Mouse (Mus musculus): ENCODE measurements at regions not wholly inside any gene's neighbourhood (a gene's known extent, or its start where the extent isn't known, plus 50 kb on each side); places are given as distances from the start of the nearest gene placed in this dataset.

- Histone ChIP-seq H3K4me1 (ENCODE audit: control insufficient read depth, insufficient read depth, low read length) (no peaks in the 10 kb centered on the region), H3K9ac (ENCODE audit: low read depth, low read length) (no peak overlapping the region), H3K4me3 (no peak overlapping the region), H3K79me2 (replicated peaks; ENCODE audit: control insufficient read depth, insufficient read depth, low read length) (no peaks in the 10 kb centered on the region), H3K36me3 (ENCODE audit: control insufficient read depth, insufficient read depth, low read length) (no peaks in the 10 kb centered on the region), H3K27ac (no peak overlapping the region), H3K27me3 (ENCODE audit: control insufficient read depth, insufficient read depth, low read length) (no peaks in the 10 kb centered on the region)
- WGBS, result 60% methylated on average over 7 of the region's 7 CpGs
- TF ChIP-seq EP300 (IDR thresholded peaks at IDR 0.05; ENCODE audit: insufficient read depth, low read depth, low read length), result no peak
- no peak for DNase-seq
- intact Hi-C loops (cut with DNase I), result no loop called here
Measured at GRCm38 (mm10) chr13:58740731-58741130, 65.6 kb upstream of the Ntrk2 start.

DNA sequence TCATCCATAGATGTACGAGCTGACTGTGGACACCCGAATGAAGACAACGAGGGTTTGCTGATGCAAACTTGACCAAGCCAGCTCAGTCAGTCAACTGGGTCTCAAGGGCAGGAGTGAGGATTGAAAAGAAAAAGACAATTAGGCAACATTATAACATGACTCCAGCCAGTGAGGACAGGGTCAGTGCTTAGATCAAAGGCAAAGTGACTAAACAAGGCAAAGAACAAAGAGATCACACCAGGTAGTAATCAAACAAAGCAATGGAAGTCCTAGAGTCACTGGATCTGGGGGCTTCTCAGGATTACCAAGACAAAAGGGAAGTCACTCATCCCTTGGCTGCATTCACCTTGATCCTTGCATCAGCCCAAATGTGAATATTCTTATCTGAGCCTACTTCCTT lies 60.3 kb upstream of the Ntrk2 start:
- 83% methylated on average over 3 of the region's 3 CpGs for WGBS
- H3K4me3 ChIP-seq, result no peak overlapping the region
- H3K9ac ChIP-seq (ENCODE audit: low read depth, low read length), result no peak overlapping the region
- no peaks in the 10 kb centered on the region for H3K79me2 ChIP-seq (replicated peaks; ENCODE audit: control insufficient read depth, insufficient read depth, low read length)
- TF ChIP-seq POLR2A (IDR thresholded peaks at IDR 0.05; ENCODE audit: insufficient read depth, low read depth, low read length) (no peak), CTCF (IDR thresholded peaks at IDR 0.05) (no peak), EP300 (IDR thresholded peaks at IDR 0.05; ENCODE audit: insufficient read depth, low read depth, low read length) (no peak)
- no peak overlapping the region for H3K27ac ChIP-seq
- no peaks in the 10 kb centered on the region for H3K27me3 ChIP-seq (ENCODE audit: control insufficient read depth, insufficient read depth, low read length)
- H3K4me1 ChIP-seq (ENCODE audit: control insufficient read depth, insufficient read depth, low read length), result no peaks in the 10 kb centered on the region
- DNase-seq, result no peak
- H3K36me3 ChIP-seq (ENCODE audit: control insufficient read depth, insufficient read depth, low read length), result no peaks in the 10 kb centered on the region
- intact Hi-C loops (cut with DNase I), result no loop called here

GRCm38 (mm10) chr13:58747685-58748084 lies 58.7 kb upstream of the Ntrk2 start:
- TF ChIP-seq POLR2A (IDR thresholded peaks at IDR 0.05; ENCODE audit: insufficient read depth, low read depth, low read length) (no peak), CTCF (IDR thresholded peaks at IDR 0.05) (no peak), EP300 (IDR thresholded peaks at IDR 0.05; ENCODE audit: insufficient read depth, low read depth, low read length) (no peak)
- Histone ChIP-seq H3K9ac (ENCODE audit: low read depth, low read length) (no peak overlapping the region), H3K36me3 (ENCODE audit: control insufficient read depth, insufficient read depth, low read length) (no peaks in the 10 kb centered on the region), H3K4me3 (no peak overlapping the region), H3K79me2 (replicated peaks; ENCODE audit: control insufficient read depth, insufficient read depth, low read length) (no peaks in the 10 kb centered on the region), H3K27me3 (ENCODE audit: control insufficient read depth, insufficient read depth, low read length) (no peaks in the 10 kb centered on the region), H3K4me1 (ENCODE audit: control insufficient read depth, insufficient read depth, low read length) (no peaks in the 10 kb centered on the region), H3K27ac (no peak overlapping the region)
- intact Hi-C loops (cut with DNase I), result no loop called here
- DNase-seq, result no peak
- 59% methylated on average over 6 of the region's 6 CpGs for WGBS

GRCm38 (mm10) chr13:58756125-58756524 lies 50.2 kb upstream of the Ntrk2 start:
- H3K9ac ChIP-seq (ENCODE audit: low read depth, low read length), result no peak overlapping the region
- WGBS, result 76% methylated on average over 6 of the region's 6 CpGs

More at GRCm38 (mm10) chr13:58756125-58756524, 50.2 kb upstream of the Ntrk2 start:
- Histone ChIP-seq H3K27ac (no peak overlapping the region), H3K27me3 (ENCODE audit: control insufficient read depth, insufficient read depth, low read length) (no peaks in the 10 kb centered on the region), H3K4me1 (ENCODE audit: control insufficient read depth, insufficient read depth, low read length) (no peaks in the 10 kb centered on the region), H3K4me3 (no peak overlapping the region), H3K36me3 (ENCODE audit: control insufficient read depth, insufficient read depth, low read length) (no peaks in the 10 kb centered on the region), H3K79me2 (replicated peaks; ENCODE audit: control insufficient read depth, insufficient read depth, low read length) (no peaks in the 10 kb centered on the region)
- intact Hi-C loops (cut with DNase I), result no loop called here
- no peak for DNase-seq
- TF ChIP-seq CTCF (IDR thresholded peaks at IDR 0.05) (no peak), POLR2A (IDR thresholded peaks at IDR 0.05; ENCODE audit: insufficient read depth, low read depth, low read length) (no peak), EP300 (IDR thresholded peaks at IDR 0.05; ENCODE audit: insufficient read depth, low read depth, low read length) (no peak)

All from heart, adult 2 months (tissue).